Mouse (Mus musculus) granulocyte monocyte progenitor cell, adult 5-6 weeks (primary cell): Measurements from ENCODE around the gene Ptpn18. TPM values are rescaled to one million over a fixed set of nuclear protein-coding genes. Genes with fewer than 3 reads are reported as not detected.

ENCODE experiments used
- ATAC-seq: replicated peaks from 2 replicates; pipeline ENCODE4 v1.8.0; 2016; ENCODE audit warnings: mild to moderate bottlenecking, moderate TSS enrichment, inconsistent platforms; ENCODE audit not compliant: poor library complexity, severe bottlenecking
- total RNA-seq, 2 experiments: library from RNA; stranded (forward) in 1 of 2; stranded (reverse) in 1 of 2; fragments of 200-712, 200-1000 nt in 1 of 2; fragments of >200 nt in 1 of 2; fragmentation: Nextera tagmentation in 1 of 2; gene quantifications; 2 replicates each; pipeline ENCODE4 v1.2.3; 2014 to 2017

The Ptpn18 gene
- total RNA-seq, 2 experiments from 2014 or later: 46.9 to 344 TPM

DNA sequence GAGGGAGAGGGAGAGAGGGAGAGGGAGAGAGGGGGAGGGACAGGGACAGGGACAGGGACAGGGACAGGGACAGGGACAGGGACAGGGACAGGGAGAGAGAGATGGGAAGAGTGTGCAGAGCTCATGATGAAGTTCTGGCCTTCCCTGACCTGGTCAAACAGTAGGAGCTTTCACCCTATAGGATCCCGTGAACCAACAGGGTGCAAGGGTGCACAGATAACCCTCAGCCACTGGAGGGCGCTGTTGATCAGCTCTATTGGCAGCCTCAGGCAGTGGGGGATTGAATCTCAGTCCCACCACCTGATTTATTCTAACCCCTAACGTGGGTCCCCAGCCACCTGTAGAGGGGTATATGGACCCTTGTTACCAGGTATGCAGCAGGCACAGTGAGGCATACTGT lies 51.5 kb downstream of the Ptpn18 start:
- peak; percentile 76 for ATAC-seq

DNA sequence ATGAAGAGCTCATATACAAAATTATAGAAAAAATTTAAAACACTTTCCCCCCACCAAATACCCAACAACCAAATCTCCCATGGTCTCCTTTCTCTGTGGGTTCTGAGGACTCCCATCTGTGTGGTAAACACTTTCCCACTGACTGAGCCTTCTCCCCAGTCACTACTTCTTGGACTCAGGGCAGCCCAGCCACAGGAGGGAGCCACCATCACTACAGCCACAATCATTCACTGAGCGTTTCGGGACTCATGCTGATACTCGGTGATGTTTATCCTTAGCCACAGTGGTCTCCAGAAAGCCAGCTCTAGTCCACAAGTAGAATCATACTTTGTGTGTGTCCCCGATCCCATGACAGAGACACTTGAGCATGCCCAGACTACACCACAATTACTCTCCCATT lies 53.5 kb downstream of the Ptpn18 start:
- no peak for ATAC-seq

DNA sequence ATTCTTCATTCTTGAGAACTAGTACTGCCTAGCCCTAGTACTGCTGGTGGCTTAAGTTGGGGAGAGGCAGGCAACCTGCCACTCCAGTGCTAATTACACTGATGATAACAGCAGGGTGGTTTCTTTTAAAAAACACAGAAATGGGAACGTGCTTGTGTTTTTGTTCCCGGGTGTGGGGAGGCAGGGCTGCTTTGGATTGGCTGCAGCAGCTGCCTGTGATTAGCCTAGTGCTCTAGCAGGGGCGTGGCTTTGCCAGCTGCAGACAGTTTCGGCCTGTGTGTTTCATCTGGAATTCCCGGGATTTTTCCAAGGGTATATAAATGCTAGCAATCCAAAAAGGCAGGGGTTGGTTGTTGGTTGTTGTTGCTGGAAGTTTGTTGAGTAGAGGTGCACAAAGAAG lies 57.0 kb downstream of the Ptpn18 start:
- no peak for ATAC-seq

DNA sequence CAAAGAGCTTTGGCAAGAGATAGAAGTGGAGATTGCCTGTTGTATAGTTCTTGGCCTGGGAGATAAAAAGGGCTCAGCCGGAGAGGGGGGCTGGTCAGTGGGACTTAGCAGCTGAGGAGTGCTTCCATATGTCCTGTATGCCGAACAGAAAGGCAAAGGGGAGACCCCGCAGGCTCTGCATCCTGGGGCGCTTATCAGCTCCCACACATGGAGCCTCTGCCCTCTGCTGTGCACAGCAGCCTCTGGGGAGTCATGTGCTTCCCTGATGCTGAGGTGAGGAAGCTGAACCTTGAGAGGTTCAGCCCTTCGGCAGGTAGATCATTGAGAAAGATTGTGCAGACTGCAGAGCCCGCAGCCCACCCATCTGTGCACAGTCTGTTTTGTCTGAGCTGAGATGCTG lies 57.7 kb downstream of the Ptpn18 start:
- peak; percentile 20; the same call in 1 of the 2 replicates for ATAC-seq

DNA sequence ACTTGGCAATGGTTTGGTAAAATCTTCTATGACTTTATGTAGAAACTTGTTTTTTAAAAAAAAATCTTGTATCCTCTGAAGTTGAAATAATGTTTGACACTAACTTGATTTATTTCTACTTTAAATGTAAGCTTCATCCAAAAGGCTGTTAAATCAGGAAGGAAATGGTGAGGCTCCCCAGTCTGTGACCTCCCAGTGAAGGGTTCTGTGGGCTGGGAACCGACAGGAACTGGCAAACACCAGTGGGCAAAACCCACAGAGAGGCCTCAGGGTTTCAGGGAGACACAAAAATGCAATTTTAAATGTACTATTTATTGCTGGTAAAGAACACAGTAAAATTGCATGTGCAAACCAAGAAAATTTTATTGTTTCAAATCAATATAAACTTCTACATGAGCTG lies 58.2 kb downstream of the Ptpn18 start:
- peak; percentile 49; the same call in 1 of the 2 replicates for ATAC-seq

DNA sequence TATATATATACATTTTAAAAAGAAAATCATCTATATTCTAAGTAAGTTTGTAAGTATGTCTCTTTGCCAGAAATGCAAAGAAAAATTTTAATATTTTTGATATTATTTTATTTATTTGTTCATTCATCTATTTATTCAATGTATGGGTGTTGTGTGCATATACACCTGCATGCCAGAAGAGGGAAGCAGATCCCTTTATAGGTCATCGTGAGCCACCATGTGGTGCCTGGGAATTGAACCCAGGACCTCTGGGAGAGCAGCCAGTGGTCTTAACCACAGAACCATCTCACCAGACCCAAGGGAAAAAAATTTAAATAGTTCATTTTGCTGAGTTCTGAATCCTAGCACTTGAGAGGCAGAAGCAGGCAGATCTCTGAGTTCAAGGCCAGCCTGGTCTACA lies 58.7 kb downstream of the Ptpn18 start:
- ATAC-seq: no peak

DNA sequence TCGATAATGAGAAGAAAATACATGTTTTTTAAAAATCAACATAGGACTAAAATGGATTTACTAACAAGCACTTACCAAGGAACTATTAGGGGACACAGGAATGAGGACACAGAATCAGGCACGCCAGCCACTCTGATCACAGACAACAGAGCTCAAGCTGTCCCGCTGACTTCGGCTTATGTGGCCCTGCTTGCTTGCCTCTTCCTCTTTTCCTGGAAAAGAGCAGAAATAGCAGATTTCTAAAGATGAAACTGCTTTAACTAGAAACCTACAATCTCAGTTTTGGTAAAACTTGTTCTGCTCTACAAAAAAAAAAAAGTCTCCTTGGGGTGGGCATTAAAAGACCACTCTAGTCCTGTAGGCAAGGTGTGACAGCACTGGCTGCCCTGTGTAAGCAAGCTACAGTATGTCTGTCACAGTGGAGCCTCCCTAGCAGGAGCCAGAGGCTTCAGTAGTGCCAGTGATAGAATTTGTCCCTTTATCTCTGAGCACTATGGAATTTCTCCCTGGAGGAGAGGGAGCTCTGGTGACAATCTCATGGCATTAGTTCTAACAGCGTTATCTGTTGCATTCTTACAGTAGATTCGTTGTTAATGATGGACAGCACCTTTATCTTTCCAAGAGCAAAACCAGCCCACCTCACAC lies 62.8 kb downstream of the Ptpn18 start:
- no peak; the same call in 1 of the 2 replicates for ATAC-seq

DNA sequence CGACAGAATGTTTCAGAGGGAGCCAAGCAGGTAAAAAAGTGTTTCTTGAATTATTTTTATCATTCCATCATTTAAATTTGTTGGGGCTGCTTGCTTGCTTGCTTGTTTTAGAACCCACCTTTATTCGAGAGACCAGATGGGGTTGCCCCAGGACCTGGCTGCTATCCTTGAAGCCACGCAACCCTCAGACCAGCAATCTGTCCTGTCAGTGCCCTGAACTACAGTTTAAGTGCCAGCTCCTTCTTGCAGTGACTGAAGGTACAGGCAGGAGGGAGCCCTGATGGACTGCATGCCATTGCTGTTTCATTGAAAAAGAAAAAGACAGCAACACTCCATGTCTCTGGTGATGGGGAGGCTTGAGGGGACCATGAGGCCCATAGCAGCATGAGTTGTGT lies 63.3 kb downstream of the Ptpn18 start:
- no peak for ATAC-seq

DNA sequence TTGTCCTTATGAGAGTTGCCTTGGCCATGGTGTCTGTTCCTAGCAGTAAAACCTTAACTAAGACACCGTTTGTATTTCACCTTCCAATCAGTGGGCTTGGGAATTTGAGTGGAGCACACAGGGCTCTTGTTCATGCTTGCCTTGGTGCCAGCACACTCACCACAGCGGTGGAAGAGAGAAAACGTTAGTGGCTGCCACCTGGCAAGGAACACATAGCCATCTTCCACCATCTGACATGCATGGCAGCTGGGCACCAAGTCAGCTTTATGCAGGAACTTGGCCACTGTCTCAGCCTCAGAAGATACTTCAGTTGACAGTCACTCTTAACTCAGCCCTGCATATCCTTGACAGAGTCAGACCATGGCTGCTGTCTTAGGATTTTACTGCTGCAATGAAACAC lies 64.1 kb downstream of the Ptpn18 start:
- ATAC-seq: no peak

Other genes starting within 250 kb of the Ptpn18 start
- 45.7 and 60.2 TPM in 2 replicates for gene Ccdc115, start 20.1 kb upstream of the Ptpn18 start, total RNA-seq (2014; fragmentation: Nextera tagmentation)
- 70.6 and 81.4 TPM in 2 replicates for gene Ccdc115, start 20.1 kb upstream of the Ptpn18 start, total RNA-seq (2017)
- gene Imp4, start 19.9 kb upstream of the Ptpn18 start, total RNA-seq (2014; fragmentation: Nextera tagmentation): 45.9 and 50.4 TPM in 2 replicates
- gene Imp4, start 19.9 kb upstream of the Ptpn18 start, total RNA-seq (2017): 26.2 and 35.9 TPM in 2 replicates
- gene Prss39, start 38.6 kb downstream of the Ptpn18 start, total RNA-seq (2014; fragmentation: Nextera tagmentation): 1.2 TPM in 1 of 2 replicates, not detected in the other
- gene Prss39, start 38.6 kb downstream of the Ptpn18 start, total RNA-seq (2017): not detected in 2 replicates
- gene Cfc1, start 75.9 kb downstream of the Ptpn18 start, total RNA-seq (2014; fragmentation: Nextera tagmentation): not detected in 2 replicates
- gene Cfc1, start 75.9 kb downstream of the Ptpn18 start, total RNA-seq (2017): not detected in 2 replicates
- not detected in 2 replicates for gene Prss40, start 101.2 kb downstream of the Ptpn18 start, total RNA-seq (2014; fragmentation: Nextera tagmentation)
- gene Prss40, start 101.2 kb downstream of the Ptpn18 start, total RNA-seq (2017): not detected in 2 replicates
- gene Amer3, start 119.9 kb downstream of the Ptpn18 start, total RNA-seq (2014; fragmentation: Nextera tagmentation): not detected in 2 replicates
- gene Amer3, start 119.9 kb downstream of the Ptpn18 start, total RNA-seq (2017): not detected in 2 replicates